Mouse (Mus musculus) thymus, adult 2 months (tissue): Measurements from ENCODE around the gene Nup210l.

Source experiments
- CTCF ChIP-seq: fragments of 200-500 bp; IDR thresholded peaks from 2 replicates; pipeline ENCODE4 v1.5.1; 2012; ENCODE audit warnings: mild to moderate bottlenecking, control low read depth, low read length, moderate library complexity, borderline replicate concordance; ENCODE audit not compliant: control insufficient read depth, poor library complexity, insufficient read depth; ENCODE audit errors: extremely low read depth
- POLR2A ChIP-seq: fragments of 200-500 bp; IDR thresholded peaks from 2 replicates; pipeline ENCODE4 v1.6.1; 2012; ENCODE audit warnings: mild to moderate bottlenecking, low read length, control low read depth, moderate library complexity; ENCODE audit not compliant: control insufficient read depth, poor library complexity, insufficient read depth; ENCODE audit errors: extremely low read depth

DNA sequence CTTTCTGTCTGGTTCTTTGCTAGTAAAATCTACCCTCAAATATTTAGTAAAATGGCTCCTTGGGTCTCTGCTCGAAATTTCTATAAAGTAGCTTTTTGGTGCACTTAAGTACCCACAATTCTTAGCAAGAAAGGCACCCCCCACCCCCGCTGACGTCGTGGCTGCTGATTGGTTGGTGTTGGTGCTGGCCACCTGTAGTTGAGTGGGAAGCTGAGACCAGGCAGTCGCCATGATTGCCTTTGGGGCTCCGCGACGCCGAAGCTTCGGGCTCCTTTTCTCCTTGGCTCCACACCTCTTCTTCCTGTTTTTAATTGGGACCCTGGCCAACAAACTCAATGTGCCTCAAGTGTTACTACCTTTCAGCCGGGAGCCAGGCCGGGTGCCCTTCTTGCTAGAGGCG lies at the start of gene Nup210l:
- TF ChIP-seq CTCF (no peak), POLR2A (no peak)
